Mouse (Mus musculus) thymus, adult 2 months (tissue): ENCODE data around the gene Ppm1n.

Experiments used
- CTCF ChIP-seq: fragments of 200-500 bp; IDR thresholded peaks from 2 replicates; pipeline ENCODE4 v1.5.1; 2012; ENCODE audit warnings: mild to moderate bottlenecking, control low read depth, low read length, moderate library complexity, borderline replicate concordance; ENCODE audit not compliant: control insufficient read depth, poor library complexity, insufficient read depth; ENCODE audit errors: extremely low read depth
- POLR2A ChIP-seq: fragments of 200-500 bp; IDR thresholded peaks from 2 replicates; pipeline ENCODE4 v1.6.1; 2012; ENCODE audit warnings: mild to moderate bottlenecking, low read length, control low read depth, moderate library complexity; ENCODE audit not compliant: control insufficient read depth, poor library complexity, insufficient read depth; ENCODE audit errors: extremely low read depth

- TF ChIP-seq CTCF (no peak), POLR2A (peak; percentile 85; the same call in 1 of the 2 replicates)
Observed at GRCm38 (mm10) chr7:19271238-19272172, 8.4 kb downstream of the Ppm1n start, which contains the start of gene Vasp.
